Mouse (Mus musculus): ENCODE data around the gene Lmbr1l. TPM values are rescaled to one million over a fixed set of nuclear protein-coding genes. Genes with fewer than 3 reads are reported as not detected.

The Lmbr1l gene
- polyA plus RNA-seq (2014; fragmentation: Nextera tagmentation; extraction: Ambion mirVana) = 9.4 and 13.4 TPM in 2 replicates

- DNase-seq (ENCODE audit: low spot score) (peak; percentile 98), ATAC-seq (ENCODE audit: low FRiP score) (peak; percentile 99)
- Histone ChIP-seq H3K4me2 (replicated peaks; ENCODE audit: low read depth, low read length) (peak within 1 kb of the TSS; percentile 69), H3K36me3 (ENCODE audit: control insufficient read depth, insufficient read depth, low read length) (peaks cover 4% of the 10 kb centered on the region; the same call in 1 of the 2 replicates), H3K9me3 (ENCODE audit: control insufficient read depth, low read length) (no peaks in the 10 kb centered on the region), H3K9ac (ENCODE audit: low read depth, low read length) (peak within 1 kb of the TSS; percentile 79), H3K27me3 (ENCODE audit: control insufficient read depth, insufficient read depth, low read length) (no peaks in the 10 kb centered on the region), H3K4me1 (replicated peaks; ENCODE audit: control insufficient read depth, insufficient read depth, low read length) (peaks cover 6% of the 10 kb centered on the region; the same call in 1 of the 2 replicates), H3K27ac (ENCODE audit: low read depth, low read length) (peak within 1 kb of the TSS; percentile 93), H3K4me3 (ENCODE audit: low read depth, low read length) (peak within 1 kb of the TSS; percentile 80)
- under 1% methylated on average over 81 of the region's 82 CpGs for WGBS
Observed at GRCm38 (mm10) chr15:98917538-98918498, at the start of gene Lmbr1l. Gene Lmbr1l (minus strand): TSS chr15:98918231.

- no peak for ATAC-seq (ENCODE audit: low FRiP score)
- WGBS = 84% methylated on average over 3 of the region's 3 CpGs
- no peaks in the 10 kb centered on the region; the same call in 1 of the 2 replicates for H3K4me1 ChIP-seq (replicated peaks; ENCODE audit: control insufficient read depth, insufficient read depth, low read length)
Observed at GRCm38 (mm10) chr15:98959531-98959930, 41.5 kb upstream of the Lmbr1l start.

GRCm38 (mm10) chr15:98958901-98959420 lies 40.9 kb upstream of the Lmbr1l start:
- 87% methylated on average over 4 of the region's 4 CpGs for WGBS
- Histone ChIP-seq H3K9ac (ENCODE audit: low read depth, low read length) (no peak overlapping the region), H3K4me2 (replicated peaks; ENCODE audit: low read depth, low read length) (no peak overlapping the region), H3K27ac (ENCODE audit: low read depth, low read length) (no peak overlapping the region), H3K27me3 (ENCODE audit: control insufficient read depth, insufficient read depth, low read length) (no peaks in the 10 kb centered on the region), H3K4me1 (replicated peaks; ENCODE audit: control insufficient read depth, insufficient read depth, low read length) (no peaks in the 10 kb centered on the region; the same call in 1 of the 2 replicates), H3K9me3 (ENCODE audit: control insufficient read depth, low read length) (no peaks in the 10 kb centered on the region), H3K4me3 (ENCODE audit: low read depth, low read length) (no peak overlapping the region), H3K36me3 (ENCODE audit: control insufficient read depth, insufficient read depth, low read length) (no peaks in the 10 kb centered on the region)
- DNase-seq (ENCODE audit: low spot score) = no peak
- no peak for ATAC-seq (ENCODE audit: low FRiP score)

More at GRCm38 (mm10) chr15:98959531-98959930, 41.5 kb upstream of the Lmbr1l start:
- no peaks in the 10 kb centered on the region for H3K36me3 ChIP-seq (ENCODE audit: control insufficient read depth, insufficient read depth, low read length)
- no peak overlapping the region for H3K4me2 ChIP-seq (replicated peaks; ENCODE audit: low read depth, low read length)
- no peak overlapping the region for H3K4me3 ChIP-seq (ENCODE audit: low read depth, low read length)
- H3K27ac ChIP-seq (ENCODE audit: low read depth, low read length) = no peak overlapping the region
- H3K9me3 ChIP-seq (ENCODE audit: control insufficient read depth, low read length) = no peaks in the 10 kb centered on the region
- no peak for DNase-seq (ENCODE audit: low spot score)
- H3K9ac ChIP-seq (ENCODE audit: low read depth, low read length) = no peak overlapping the region
- no peaks in the 10 kb centered on the region for H3K27me3 ChIP-seq (ENCODE audit: control insufficient read depth, insufficient read depth, low read length)

DNA sequence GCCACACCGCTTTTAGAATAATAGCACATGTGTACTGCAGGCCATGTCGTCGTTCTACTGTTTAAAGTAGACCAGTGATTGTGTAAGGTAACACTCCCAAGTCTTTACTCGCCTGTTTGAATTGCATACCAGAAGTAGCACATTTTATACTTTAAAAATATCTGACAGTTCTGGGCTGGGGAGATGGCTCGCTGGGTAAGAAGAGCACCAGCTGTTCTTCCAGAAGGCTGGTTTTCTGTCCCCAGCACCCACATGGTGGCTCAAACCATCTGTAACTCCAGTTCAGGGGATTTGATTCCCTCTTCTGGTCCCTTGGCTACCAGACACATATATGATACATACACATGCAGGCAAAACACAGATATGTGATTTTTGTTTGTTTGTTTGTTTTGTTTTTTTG lies 39.4 kb upstream of the Lmbr1l start:
- Histone ChIP-seq H3K4me1 (replicated peaks; ENCODE audit: control insufficient read depth, insufficient read depth, low read length) (no peaks in the 10 kb centered on the region; the same call in 1 of the 2 replicates), H3K27ac (ENCODE audit: low read depth, low read length) (no peak overlapping the region), H3K36me3 (ENCODE audit: control insufficient read depth, insufficient read depth, low read length) (no peaks in the 10 kb centered on the region), H3K4me2 (replicated peaks; ENCODE audit: low read depth, low read length) (no peak overlapping the region), H3K27me3 (ENCODE audit: control insufficient read depth, insufficient read depth, low read length) (no peaks in the 10 kb centered on the region), H3K9ac (ENCODE audit: low read depth, low read length) (no peak overlapping the region), H3K4me3 (ENCODE audit: low read depth, low read length) (no peak overlapping the region), H3K9me3 (ENCODE audit: control insufficient read depth, low read length) (no peaks in the 10 kb centered on the region)
- ATAC-seq (ENCODE audit: low FRiP score) (no peak), DNase-seq (ENCODE audit: low spot score) (no peak)
- 85% methylated on average over 5 of the region's 5 CpGs for WGBS

- DNase-seq (ENCODE audit: low spot score) (no peak), ATAC-seq (ENCODE audit: low FRiP score) (no peak)
- 88% methylated on average over 4 of the region's 4 CpGs for WGBS
- no peak overlapping the region for H3K9ac ChIP-seq (ENCODE audit: low read depth, low read length)
- no peaks in the 10 kb centered on the region for H3K9me3 ChIP-seq (ENCODE audit: control insufficient read depth, low read length)
- peak overlapping the region; percentile 98 for H3K27ac ChIP-seq (ENCODE audit: low read depth, low read length)
- no peak overlapping the region for H3K4me2 ChIP-seq (replicated peaks; ENCODE audit: low read depth, low read length)
- no peaks in the 10 kb centered on the region; the same call in 1 of the 2 replicates for H3K4me1 ChIP-seq (replicated peaks; ENCODE audit: control insufficient read depth, insufficient read depth, low read length)
- H3K4me3 ChIP-seq (ENCODE audit: low read depth, low read length) = no peak overlapping the region
- no peaks in the 10 kb centered on the region for H3K36me3 ChIP-seq (ENCODE audit: control insufficient read depth, insufficient read depth, low read length)
- no peaks in the 10 kb centered on the region for H3K27me3 ChIP-seq (ENCODE audit: control insufficient read depth, insufficient read depth, low read length)
Observed at GRCm38 (mm10) chr15:98956000-98956399, 38.0 kb upstream of the Lmbr1l start.

- Histone ChIP-seq H3K9me3 (ENCODE audit: control insufficient read depth, low read length) (no peaks in the 10 kb centered on the region), H3K4me2 (replicated peaks; ENCODE audit: low read depth, low read length) (peak overlapping the region; percentile 73), H3K27me3 (ENCODE audit: control insufficient read depth, insufficient read depth, low read length) (no peaks in the 10 kb centered on the region), H3K9ac (ENCODE audit: low read depth, low read length) (peak overlapping the region; percentile 81), H3K36me3 (ENCODE audit: control insufficient read depth, insufficient read depth, low read length) (no peaks in the 10 kb centered on the region), H3K27ac (ENCODE audit: low read depth, low read length) (peak overlapping the region; percentile 98), H3K4me3 (ENCODE audit: low read depth, low read length) (peak overlapping the region; percentile 72), H3K4me1 (replicated peaks; ENCODE audit: control insufficient read depth, insufficient read depth, low read length) (no peaks in the 10 kb centered on the region; the same call in 1 of the 2 replicates)
- ATAC-seq (ENCODE audit: low FRiP score) (no peak), DNase-seq (ENCODE audit: low spot score) (no peak)
- 70% methylated on average over 4 of the region's 4 CpGs for WGBS
Observed at GRCm38 (mm10) chr15:98955324-98955723, 37.3 kb upstream of the Lmbr1l start.

DNA sequence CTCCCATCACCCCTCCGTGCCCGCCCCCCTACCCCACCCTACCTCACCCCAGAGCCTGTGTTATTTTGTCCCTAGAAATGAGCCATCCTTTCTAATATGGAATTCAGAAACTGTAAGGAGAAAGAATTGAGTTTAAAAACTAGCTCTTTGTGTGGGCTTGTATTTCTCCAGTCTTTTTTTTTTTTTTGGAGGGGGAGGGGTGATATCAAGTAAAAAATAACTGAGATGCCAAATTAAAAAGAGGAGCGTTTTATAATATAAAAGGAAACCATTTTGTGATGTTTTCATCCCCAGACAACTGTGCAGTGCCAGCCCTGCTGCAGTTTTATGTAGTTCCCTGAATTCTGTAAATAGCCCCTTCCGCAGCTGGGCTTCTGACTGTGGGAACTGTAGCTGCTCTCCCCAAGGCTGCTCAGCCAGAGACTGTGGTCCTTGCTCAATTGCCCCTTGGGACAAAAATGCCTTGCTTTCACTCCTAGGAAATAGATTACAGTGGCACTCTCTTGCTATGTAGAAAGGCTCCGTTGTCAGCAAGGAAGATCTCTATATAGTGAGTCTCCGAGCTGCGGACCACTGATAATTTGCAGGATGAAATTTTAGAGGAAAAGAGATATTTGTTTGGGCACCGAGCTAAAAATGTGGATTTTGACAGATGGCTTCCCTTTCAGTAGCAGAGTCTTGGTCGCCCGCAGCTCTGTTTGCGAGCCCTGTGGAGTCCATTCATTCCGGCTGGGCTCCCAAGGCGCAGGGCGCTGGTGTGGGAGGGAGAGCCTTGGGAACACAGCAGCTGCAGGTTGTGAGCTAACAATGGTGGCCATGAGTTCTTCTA lies 36.6 kb upstream of the Lmbr1l start:
- Histone ChIP-seq H3K36me3 (ENCODE audit: control insufficient read depth, insufficient read depth, low read length) (no peaks in the 10 kb centered on the region), H3K4me2 (replicated peaks; ENCODE audit: low read depth, low read length) (peak overlapping the region; percentile 73), H3K9me3 (ENCODE audit: control insufficient read depth, low read length) (no peaks in the 10 kb centered on the region), H3K27me3 (ENCODE audit: control insufficient read depth, insufficient read depth, low read length) (no peaks in the 10 kb centered on the region), H3K9ac (ENCODE audit: low read depth, low read length) (peak overlapping the region; percentile 81), H3K4me1 (replicated peaks; ENCODE audit: control insufficient read depth, insufficient read depth, low read length) (no peaks in the 10 kb centered on the region; the same call in 1 of the 2 replicates), H3K27ac (ENCODE audit: low read depth, low read length) (peak overlapping the region; percentile 98), H3K4me3 (ENCODE audit: low read depth, low read length) (peak overlapping the region; percentile 72)
- ATAC-seq (ENCODE audit: low FRiP score) = peak; percentile 46
- 12% methylated on average over 14 of the region's 14 CpGs for WGBS
- peak; percentile 77 for DNase-seq (ENCODE audit: low spot score)
